Mouse (Mus musculus): ENCODE data around the gene Svs5.

Svs5 gene

DNA sequence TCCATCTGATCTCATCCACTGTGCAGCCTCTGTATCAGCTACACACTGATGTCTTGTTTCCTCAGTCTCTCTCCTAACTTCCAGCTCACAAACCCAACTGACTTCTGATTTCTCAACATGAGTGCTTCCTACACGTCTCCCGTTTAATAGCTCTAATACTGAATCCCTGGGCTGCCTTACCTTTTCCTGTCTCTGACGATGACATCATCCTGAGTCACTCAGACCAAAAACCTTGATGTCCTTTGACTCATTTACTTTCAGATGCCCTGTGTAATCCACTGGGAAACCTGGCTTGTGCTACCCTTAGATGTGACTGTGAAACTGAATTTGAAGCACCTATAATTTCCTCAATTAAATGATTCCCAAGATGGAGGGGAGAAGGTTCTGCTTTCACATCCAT, 50.4 kb downstream of the Svs5 start:
- no peak for DNase-seq

All from liver (tissue).